Mouse (Mus musculus): ENCODE measurements around the gene Glipr2.

Glipr2 gene

DNA sequence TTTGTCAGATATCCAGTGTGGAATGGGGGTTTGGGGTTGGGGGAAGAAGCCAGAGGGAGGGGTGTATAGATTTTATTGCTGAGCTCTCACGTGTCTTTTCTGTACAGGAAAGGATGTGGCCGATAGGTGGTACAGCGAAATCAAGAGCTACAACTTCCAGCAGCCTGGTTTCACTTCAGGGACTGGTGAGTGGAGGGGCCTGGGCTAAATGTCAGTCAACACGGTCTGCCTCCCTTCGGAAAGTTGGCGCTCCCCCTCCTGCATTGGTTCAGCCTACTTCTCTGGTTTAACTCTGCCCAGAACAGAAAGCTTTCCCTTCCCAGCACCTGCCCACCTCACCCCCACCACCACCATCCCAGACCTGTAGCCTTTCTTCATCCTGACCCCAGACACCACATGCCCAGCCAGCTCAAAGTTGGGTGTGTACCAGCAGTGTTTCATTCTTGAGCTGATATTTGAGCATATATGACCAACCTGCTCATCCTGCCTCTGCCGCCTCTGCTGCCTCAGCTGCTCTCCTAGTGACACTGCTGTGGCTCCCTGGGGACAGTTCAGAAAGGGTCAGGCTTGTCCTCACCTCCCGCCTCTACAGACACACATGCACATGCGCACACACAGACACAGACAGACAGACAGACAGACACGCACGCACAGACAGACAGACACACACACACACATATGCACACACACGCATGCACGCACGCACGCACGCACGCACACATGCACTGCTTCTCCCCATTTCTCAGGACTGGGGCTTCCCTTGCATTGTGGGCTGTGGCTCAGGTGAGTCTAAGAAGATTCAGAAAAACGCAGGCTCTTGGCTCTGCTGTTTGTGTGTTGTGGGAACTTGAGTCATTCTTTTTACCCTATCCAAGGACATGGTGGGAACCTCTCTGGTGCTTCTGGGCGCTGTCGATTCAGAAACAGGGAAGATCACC is 13.5 kb downstream of the Glipr2 start:
- DNase-seq (ENCODE audit: low read depth, low spot score) = no peak

DNA sequence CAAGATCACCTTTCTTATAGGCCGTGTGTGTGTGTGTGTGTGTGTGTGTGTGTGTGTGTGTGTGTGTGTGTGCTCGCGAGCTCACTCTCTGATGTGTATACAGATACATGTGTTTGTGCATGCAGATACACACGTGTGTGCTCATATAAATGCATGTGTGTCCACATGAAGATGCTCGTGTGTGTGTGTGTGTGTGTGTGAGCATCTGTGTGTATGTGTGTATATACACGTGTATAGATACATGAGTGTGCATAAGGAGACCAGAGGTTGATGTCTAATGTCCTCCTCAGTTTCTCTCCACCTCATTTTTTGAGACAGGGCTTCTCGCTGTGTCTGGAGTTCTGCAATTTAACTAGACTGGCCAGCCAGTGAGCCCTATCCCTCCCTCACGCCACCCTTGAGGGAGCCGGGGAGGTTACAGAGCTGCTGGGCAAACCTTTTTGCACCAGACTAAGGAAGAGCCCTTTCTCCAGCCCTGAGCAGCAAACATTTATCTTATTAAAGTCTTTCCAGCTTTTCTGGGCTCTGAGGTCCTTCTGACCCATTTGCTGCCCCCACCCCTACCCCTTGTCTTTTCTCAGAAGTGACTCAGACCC is 14.4 kb downstream of the Glipr2 start:
- no peak for DNase-seq (ENCODE audit: low read depth, low spot score)

DNA sequence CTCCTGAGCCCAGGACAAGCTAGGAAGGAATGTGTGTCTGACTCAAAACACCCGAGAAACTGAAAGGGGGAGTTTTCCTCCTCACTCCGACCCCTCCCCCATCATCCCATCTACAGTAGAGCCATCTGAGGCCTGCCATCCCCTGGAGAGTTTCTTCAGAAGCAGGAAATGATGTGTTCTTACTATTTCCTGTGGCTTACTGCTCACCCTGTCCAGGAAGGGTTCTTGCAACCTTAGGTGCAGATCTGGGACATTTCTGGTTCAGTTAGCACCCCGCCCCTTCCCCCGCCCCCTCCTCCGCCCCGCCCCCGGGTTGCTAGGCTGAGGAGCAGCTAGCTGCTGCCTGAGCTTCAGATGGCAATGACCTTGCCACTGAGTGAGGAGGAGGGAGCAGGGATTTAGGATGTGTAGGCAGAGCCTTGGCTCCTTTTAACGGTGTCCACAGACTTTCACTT is 15.0 kb downstream of the Glipr2 start:
- DNase-seq (ENCODE audit: low read depth, low spot score) = no peak

DNA sequence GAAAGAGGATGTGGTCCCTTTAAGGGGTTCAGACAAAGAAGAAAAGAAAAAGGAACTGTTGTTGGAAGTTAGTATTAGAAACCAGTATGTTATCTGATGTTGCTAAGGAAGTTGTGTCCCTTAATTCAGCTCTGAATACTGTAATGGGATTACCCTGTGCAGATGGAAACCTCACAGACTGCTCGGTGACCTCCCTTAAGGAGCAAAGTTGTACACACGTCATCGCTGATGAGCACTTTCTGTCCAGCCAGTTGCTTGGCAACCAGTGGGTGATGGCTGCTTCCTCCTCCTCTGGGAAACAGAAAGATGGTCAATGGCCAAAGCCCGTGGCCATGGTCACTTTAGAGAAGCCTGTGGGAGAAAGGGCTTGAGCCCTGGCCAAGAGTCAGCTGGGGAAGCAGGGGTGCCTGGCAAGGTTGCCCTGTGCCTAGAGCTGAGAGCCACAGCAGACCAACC is 16.4 kb downstream of the Glipr2 start:
- no peak for DNase-seq (ENCODE audit: low read depth, low spot score)

DNA sequence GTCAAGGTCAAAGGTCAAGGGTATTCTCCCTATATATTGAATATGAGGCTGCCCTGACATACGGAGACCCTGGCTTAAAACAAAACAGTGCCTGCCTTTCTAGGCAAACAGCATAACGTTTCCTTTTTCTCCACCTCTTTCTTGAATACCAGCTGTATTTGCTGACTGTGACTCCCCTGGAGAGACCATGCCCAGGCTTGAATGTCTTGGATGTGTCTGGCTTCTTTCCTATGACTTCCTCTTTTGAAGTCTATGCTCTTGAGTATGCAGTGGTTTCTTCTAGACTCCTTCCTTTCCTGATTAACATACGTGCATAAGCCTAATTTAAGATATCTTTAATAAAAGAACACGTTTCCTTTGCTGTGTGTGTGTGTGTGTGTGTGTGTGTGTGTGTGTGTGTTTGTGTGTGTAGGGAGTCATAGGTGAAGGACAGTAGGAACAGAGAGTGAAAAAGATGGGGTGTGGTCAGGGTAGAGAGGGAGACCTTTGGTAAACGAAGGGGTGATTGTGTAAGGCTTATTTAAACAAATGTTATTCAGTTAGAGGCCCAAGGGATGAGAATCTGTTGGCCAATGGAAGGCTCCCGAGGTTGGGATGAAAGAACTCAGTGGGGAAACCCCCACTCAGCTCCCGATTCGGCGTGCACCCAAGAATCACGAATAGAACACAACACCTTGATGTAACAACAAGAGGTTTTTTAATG is 17.9 kb downstream of the Glipr2 start:
- no peak for DNase-seq (ENCODE audit: low read depth, low spot score)

DNA sequence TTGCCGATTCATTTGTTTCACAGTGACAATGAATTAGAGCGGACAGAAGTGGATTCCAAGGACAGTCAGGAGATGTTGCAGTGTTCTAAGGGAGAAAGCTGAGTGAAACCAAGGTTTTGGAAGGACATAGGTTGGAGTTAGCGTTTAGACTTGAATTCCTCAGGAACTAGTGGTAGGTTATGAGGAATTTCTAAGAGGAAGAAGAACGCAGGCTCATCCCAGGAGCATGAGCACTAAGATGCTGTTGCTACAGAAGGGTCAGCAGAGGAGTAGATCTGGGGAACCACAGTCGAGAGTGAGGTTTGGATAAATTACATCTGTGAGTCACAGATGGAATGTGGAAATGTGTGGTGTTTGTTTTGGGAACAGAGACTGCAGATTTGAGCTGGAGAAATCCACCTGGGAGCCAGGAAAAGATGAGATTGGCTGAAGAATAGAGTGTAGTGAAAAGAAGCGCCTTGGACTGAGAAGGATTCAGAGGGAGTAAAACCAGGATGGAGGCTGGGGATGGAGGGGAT is 19.1 kb downstream of the Glipr2 start:
- no peak for DNase-seq (ENCODE audit: low read depth, low spot score)

DNA sequence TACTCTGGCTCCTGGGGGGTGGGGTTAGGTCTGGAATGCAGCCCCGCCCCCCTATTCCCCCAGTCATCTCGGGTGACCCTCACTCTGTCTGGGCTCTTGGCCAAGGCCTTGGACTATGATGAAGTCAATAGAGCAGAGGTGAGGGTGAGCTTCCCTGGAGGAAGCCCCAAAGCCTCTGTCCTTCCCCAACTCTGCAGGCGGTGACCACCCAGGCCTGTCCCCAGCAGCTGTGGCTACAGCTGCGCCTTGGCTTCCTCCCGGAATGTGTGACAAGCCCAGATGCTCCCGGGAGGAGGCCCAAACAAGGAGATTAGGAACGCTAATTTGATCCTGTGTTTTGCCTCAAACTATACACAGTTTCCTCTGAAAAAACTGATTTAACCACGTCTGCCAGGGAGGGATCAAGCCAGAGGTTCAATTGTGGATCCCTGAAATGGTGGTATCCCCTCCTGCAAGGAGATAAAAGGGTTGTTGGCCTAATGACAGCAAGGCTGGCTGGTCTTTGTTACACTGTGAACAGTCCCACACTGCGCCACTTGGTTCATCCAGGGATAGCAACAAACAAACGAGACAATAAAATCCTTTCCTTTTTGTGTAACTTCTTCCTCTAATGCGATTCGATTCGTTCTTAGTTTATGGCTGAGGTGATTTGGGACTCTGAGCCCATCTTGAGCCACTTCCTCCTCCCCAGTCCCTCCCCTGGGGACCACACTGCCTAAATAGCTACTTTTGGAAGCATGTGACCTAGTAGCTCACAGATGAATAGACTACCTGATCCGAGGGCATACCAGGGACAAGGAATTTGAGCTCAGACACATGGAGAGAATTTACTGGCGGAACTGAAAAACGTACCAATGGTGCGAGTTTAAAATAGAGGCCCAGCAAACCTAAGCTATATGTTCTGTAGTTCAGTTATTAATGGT is 21.6 kb downstream of the Glipr2 start:
- DNase-seq (ENCODE audit: low read depth, low spot score) = no peak

DNA sequence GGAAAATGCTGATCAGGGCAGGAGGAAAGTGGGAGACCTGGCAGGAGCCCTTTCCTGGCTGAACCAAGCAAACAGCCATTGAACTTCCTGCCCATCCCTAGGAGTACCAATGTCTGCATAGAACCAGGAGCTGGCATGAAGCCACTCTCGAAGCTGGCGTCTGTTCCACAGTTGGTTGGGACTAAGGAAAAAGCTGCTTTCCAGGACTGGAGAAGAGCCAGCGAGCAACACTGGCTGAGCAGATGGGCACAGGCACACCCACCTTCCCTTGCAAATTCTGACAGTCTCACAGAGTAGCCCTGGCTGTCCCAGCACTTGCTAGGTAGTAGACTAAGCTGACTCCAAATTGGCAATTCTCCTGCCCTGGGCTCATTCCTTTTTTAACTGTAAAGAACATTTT is 22.5 kb downstream of the Glipr2 start:
- DNase-seq (ENCODE audit: low read depth, low spot score) = peak; percentile 93

DNA sequence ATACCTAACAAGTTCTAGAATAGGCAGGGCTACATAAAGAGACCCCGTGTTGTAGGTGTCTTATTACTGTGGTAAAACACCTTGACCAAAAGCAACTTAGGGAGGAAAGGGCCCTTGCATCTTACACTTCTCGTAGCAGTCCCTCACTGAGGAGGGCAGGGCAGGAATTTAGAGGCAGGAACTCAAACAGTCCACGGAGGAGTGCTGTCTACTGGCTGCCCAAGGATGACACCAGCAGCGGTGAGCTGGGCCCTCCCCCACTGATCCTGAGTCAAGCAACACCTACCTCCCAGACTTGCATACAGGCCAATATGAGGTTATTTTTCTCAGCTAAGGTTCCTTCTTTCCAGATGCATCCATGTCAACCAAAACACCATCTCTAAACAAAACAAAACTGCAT is 23.0 kb downstream of the Glipr2 start:
- no peak for DNase-seq (ENCODE audit: low read depth, low spot score)

DNA sequence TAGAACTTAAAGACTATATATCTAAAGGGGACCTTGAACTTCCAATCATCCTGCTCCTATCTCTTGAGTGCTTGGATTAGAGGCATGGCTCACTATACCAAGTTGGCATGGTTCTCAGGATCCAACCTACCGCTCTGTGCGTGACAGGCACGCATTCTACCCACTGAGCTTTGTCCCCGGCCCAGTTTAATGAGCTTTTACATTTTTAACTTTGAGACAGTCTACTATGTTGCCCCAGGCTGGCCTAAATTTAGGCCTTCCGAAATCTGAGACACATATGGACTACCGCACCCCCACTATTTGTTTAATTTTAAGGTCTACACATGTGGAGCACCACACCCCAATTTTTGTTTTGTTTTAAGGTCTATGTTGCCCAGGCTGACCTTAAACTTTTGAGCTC is 23.6 kb downstream of the Glipr2 start:
- DNase-seq (ENCODE audit: low read depth, low spot score) = no peak

DNA sequence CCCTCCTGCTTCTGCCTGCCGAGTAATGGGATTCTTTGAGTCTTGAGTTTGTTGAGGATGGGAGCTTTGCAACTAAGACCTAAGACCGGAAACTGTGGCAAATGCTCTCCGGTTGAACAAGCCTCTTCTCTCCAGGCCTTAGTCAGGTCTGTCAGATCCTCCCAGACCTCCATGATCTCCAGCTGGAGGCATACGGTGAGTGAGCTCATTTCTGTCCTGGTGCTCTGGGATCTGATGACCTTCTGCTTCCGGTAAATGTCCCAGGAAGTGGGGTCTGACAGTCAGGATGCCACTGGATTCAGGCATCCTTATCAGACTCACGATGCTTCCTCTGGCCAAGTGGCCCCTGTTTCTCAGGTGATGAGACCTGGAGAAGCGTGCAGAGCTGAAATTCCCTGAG is 24.1 kb downstream of the Glipr2 start:
- no peak for DNase-seq (ENCODE audit: low read depth, low spot score)

DNA sequence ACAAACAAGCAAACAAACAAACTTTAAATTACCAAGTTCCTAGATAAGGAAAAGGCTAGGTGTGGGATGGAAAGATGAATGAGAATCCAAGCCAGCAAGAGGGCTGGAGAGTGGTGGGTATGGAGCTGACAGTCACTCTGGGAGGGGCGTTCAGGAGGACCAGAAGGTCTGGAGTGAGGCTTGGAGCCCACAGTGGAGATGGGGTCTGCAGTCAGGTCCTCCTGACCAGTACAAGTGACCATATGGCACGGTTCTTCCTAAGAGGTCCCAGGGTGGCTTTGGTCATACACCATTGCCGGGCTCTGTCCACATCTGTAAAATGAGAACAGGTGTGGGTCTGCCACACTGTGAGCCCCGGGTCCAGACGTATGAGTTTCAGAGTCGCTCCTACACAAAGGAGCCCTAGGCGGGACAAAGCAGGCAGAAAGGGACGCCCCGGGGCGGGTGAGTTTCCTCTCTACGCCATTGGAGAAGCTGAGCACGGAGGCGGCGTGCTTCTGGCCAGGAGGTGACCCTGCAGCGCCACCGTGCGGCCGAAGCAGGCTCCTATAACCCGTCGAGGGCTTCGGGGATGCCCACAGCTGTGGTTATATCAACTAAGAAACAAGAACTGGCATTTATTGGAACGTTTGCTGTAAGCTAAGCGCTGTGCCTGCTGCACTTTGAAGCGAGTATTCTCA is 25.0 kb downstream of the Glipr2 start:
- DNase-seq (ENCODE audit: low read depth, low spot score) = peak; percentile 60

DNA sequence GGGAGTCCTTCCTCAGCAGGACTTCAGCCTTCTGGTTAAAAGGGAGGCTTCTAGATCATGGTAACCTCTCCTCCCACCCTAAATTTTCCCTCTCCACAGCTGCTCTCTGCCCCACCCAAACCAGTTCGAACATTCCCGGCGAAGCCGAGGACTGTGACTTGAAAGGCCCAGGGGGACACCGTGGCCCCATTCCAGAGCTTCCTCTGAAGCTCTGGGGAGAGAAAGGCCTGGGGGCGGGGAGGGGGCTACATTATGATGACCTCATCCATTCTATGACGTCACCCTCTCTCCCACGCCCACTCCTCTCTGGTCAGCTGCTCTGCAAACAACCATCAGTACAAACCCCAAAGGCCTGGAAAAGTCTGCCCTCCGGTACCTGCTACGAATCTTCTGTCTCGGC is 26.0 kb downstream of the Glipr2 start, which contains the start of gene Ccin:
Gene Ccin, plus strand, starts transcription at position 303 of the 400 bp plus-strand sequence.
- DNase-seq (ENCODE audit: low read depth, low spot score) = no peak

DNA sequence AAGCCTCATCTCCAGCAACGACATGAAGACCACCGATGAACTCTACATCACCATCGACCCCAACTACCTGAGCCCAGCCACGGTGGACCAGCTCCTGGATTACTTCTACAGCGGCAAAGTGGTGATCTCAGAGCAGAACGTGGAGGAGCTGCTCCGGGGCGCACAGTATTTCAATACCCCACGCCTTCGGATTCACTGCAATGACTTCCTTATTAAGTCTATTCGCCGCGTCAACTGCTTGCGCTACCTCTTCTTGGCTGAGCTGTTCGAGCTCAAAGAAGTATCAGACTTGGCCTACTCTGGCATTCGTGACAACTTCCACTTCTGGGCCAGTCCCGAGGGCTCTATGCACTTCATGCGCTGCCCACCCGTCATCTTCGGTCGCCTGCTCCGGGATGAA is 26.6 kb downstream of the Glipr2 start:
- DNase-seq (ENCODE audit: low read depth, low spot score) = no peak

DNA sequence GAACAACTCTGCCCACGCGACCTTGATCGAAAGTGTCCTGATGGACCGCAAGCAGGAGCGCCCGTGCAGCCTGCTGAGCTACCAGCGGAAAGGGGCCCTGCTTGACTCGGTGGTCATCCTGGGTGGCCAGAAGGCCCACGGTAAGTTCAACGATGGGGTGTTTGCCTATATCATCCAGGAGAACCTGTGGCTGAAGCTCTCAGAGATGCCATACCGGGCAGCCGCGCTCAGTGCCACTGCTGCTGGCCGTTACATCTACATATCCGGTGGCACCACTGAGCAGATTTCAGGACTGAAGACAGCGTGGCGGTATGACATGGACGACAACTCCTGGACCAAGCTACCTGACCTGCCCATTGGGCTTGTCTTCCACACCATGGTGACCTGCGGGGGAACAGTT is 27.1 kb downstream of the Glipr2 start:
- DNase-seq (ENCODE audit: low read depth, low spot score) = no peak

DNA sequence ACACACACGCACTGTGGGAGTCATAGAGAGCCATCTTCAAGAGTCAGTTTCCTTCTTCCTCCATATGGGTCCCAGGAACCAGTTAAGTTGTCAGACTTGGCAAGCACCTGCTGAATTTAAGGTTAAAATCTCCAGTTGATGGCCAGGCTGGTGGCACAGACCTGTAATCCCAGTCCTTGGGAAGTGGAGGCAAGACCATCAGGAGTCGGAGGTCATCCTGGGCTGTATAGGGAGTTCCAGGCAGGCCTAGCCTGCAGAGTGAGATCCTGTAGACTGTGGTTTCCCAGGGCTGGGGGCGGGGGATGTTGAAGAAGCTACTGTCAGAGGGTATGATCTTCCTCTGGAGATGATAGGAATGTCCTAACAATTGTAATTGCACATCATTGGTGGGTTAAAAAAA is 31.8 kb downstream of the Glipr2 start:
- no peak for DNase-seq (ENCODE audit: low read depth, low spot score)

DNA sequence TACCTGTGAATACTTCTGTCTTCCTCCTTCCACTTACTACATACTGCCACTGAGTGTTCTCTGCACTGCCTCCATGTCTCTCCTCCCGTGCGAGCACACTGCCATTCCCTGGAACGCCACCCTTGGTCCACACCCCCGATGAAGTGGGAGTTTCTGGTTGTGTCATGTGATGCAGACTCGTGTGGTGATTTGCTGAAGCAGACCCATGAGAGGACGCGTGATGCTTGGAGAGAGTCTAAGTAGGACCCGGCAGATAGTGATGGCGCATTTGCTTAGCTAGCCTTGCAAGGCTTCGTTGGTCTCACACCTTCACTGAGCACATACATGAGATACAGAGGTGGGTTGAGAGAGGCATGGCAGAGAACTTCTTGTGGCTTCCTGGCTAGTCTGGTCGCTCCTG is 35.9 kb downstream of the Glipr2 start:
- DNase-seq (ENCODE audit: low read depth, low spot score) = no peak

DNA sequence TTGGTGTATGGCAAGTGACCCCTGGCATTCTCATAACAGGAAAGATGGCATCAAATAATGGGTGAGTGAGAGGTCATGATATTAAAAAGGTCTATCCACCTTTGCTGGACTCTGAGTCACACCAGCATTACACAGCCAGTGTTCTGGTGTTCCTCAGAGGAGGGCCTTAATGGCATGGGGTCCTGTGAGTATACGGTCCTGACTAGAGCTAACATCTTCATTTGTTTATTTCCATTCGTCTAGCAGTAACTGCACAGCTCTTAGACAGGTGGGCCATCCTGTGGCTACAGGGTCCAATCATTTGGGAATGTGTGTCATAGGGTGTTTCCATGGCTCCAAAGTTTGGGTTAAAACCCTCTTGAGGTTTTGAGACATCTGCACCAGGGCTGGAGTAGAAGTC is 37.1 kb downstream of the Glipr2 start:
- DNase-seq (ENCODE audit: low read depth, low spot score) = no peak

DNA sequence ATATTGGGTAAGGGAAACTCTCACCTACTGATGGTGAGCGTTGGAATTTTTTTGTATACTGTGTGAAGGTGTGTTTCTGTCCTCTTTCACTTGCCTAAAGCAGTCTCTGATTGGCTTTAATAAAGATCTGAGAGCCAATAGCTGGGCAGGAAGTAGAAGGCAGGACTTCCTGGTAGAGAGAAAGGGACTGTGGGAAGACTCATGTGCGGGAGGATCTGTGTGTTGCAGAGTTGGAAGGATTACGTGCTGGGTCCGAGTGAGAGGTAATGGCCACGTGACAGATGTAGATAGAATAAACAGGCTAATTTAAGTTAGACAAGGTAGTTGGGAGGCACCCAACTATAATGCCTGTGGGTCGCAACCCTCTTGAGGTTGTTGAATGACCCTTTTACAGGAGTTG is 46.4 kb downstream of the Glipr2 start:
- no peak for DNase-seq (ENCODE audit: low read depth, low spot score)

DNA sequence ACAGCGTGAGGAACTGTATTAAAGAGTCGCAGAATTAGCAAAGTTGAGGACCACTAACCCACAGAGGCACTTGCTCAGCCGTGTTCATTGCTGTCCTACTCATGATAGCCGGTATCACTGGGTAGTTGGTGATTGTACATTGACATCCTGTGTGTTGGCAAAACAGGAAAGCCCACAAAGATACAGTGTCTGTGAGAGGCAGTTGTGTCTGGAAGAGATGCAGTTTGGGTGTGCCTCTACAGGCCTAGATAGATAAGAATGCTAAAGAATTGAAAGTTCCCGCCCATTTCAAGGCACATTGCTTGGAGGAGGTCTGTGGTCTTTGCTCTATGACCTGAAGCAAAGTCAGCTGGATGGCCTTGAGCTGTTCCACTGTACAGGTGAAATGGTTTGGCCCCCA is 46.9 kb downstream of the Glipr2 start, which contains the start of gene Clta:
Gene Clta, plus strand, starts transcription at position 327 of the 400 bp plus-strand sequence.
- DNase-seq (ENCODE audit: low read depth, low spot score) = no peak

Measured in telencephalon, adult 2 months (tissue).